14 mouse cellular contexts compared by ENCODE assay signal in the genomic region with DNA sequence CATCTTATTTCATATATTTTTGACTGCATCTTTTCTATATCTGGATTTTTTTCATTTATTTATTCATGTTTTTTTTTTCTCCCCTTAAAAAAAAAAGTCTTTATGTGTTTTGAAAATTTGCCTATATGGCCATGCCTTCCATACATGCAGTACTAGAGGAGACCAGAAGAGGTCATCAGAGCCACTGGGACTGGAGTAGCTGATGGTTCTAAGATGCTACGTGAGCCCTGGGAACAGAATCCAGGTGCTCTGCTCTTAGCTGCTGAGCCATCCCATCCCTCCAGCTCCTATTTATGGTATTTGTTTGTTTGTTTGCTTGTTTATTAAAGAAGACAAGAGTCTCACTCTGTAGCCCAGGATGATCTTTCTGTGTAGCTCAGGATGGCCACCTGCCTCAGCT. TPM values are rescaled to one million over a fixed set of nuclear protein-coding genes. Genes with fewer than 3 reads are reported as not detected.
DNase-seq lines count a peak whose midpoint lies in the region; ATAC-seq and TF ChIP-seq lines count a peak whose summit lies in the region.
"Had no signal": no experiment of that assay in that cellular context is flagged by ENCODE, and none has a peak within 500 bp of the region (broad histone marks: within the 10 kb centered on the region; RNA-seq: fewer than 3 reads in every experiment).

No protein-coding gene starts in this region.

- DNase-seq in heart, adult 2 months = no peak
- DNase-seq in heart, adult 18-20 months = no peak
- DNase-seq in lung, embryonic 14.5 days = peak; percentile 63
- DNase-seq in lung, postnatal 14 days = no peak
- peak; percentile 6 for DNase-seq in MEL (ENCODE audit: low read depth, low spot score)
- DNase-seq in retina, postnatal 1 day = peak; percentile 45
- DNase-seq in spleen, postnatal 36 days (ENCODE audit: low spot score in 2 of 2) = no peak
- DNase-seq in frontal cortex, postnatal 14 days (ENCODE audit: low spot score in 2 of 2) = no peak
- DNase-seq: adrenal gland, adult 8-10 months; cerebellum, adult 18-20 months; kidney, adult 11 months had no signal

- intact Hi-C loops in heart, adult 2 months (cut with DNase I) = no loop called here

- 61% methylated on average over 1 of the region's 1 CpGs for WGBS in heart, adult 2 months
- 43% methylated on average over 1 of the region's 1 CpGs for WGBS in lung, embryonic 14.5 days

- TF ChIP-seq RAD21 in MEL (IDR thresholded peaks at IDR 0.05; ENCODE audit: low read depth, low read length) = peak; percentile 14

- 0 out of 2 replicates have a peak, but pooled peaks cover 2% of the 10 kb centered on the region for H3K27me3 ChIP-seq in heart, adult 2 months (ENCODE audit: control insufficient read depth, insufficient read depth, low read length)
- H3K27me3 ChIP-seq in lung, embryonic 14.5 days (ENCODE audit: insufficient read depth, low read length) = no peaks in the 10 kb centered on the region
- H3K27me3 ChIP-seq in MEL (ENCODE audit: control insufficient read depth in 1 of 2, insufficient read depth in 2 of 2, low read length in 2 of 2) = no peaks in the 10 kb centered on the region

- TF ChIP-seq EP300 in heart, adult 2 months (IDR thresholded peaks at IDR 0.05; ENCODE audit: insufficient read depth, low read depth, low read length) = no peak
- TF ChIP-seq EP300 in MEL (IDR thresholded peaks at IDR 0.05; ENCODE audit: low read depth in 1 of 2, low read length in 2 of 2) = no peak

- no peak for ATAC-seq in lung, embryonic 14.5 days (ENCODE audit: insufficient read depth)

- no peak overlapping the region for H3K27ac ChIP-seq in heart, adult 2 months
- no peak overlapping the region for H3K27ac ChIP-seq in lung, embryonic 14.5 days (ENCODE audit: low read depth)
- no peak overlapping the region for H3K27ac ChIP-seq in MEL (ENCODE audit: control insufficient read depth, low read depth, low read length)
- H3K27ac ChIP-seq: heart, embryonic 15.5 days; liver, embryonic 15.5 days had no signal

- no peak overlapping the region for H3K4me2 ChIP-seq in lung, embryonic 14.5 days
- H3K4me2 ChIP-seq: heart, embryonic 15.5 days; liver, embryonic 15.5 days had no signal

- H3K9me3 ChIP-seq in lung, embryonic 14.5 days (ENCODE audit: low read depth, low read length) = peaks cover 5% of the 10 kb centered on the region; the same call in 1 of the 2 replicates
- H3K9me3 ChIP-seq in MEL (replicated peaks; ENCODE audit: insufficient read depth, low read length) = no peaks in the 10 kb centered on the region
- H3K9me3 ChIP-seq: heart, embryonic 15.5 days; liver, embryonic 15.5 days had no signal

- H3K9ac ChIP-seq in heart, adult 2 months (ENCODE audit: low read depth, low read length) = no peak overlapping the region
- H3K9ac ChIP-seq in lung, embryonic 14.5 days = no peak overlapping the region
- no peak overlapping the region for H3K9ac ChIP-seq in MEL (ENCODE audit: control insufficient read depth, low read depth, low read length, poor library complexity, severe bottlenecking)
- H3K9ac ChIP-seq: heart, embryonic 15.5 days; liver, embryonic 15.5 days had no signal

- TF ChIP-seq CTCF in heart, adult 2 months (IDR thresholded peaks at IDR 0.05) = peak; percentile 72
- peak; percentile 61 for TF ChIP-seq CTCF in lung, embryonic 14.5 days (IDR thresholded peaks at IDR 0.05; ENCODE audit: low read depth)
- peak in 1 of 3 experiments; percentile 18; a peak in 1 of 6 replicates for TF ChIP-seq CTCF in MEL (IDR thresholded peaks at IDR 0.05 in 2 of 3, conservative IDR thresholded peaks at IDR 0.05 in 1 of 3; ENCODE audit: control insufficient read depth in 1 of 3, insufficient read depth in 1 of 3, low read depth in 2 of 3, low read length in 3 of 3, poor library complexity in 1 of 3, severe bottlenecking in 1 of 3)

- no peaks in the 10 kb centered on the region for H3K79me2 ChIP-seq in heart, adult 2 months (replicated peaks; ENCODE audit: control insufficient read depth, insufficient read depth, low read length)
- H3K79me2 ChIP-seq in MEL (ENCODE audit: control insufficient read depth, insufficient read depth, low read length, poor library complexity) = no peaks in the 10 kb centered on the region

- no peaks in the 10 kb centered on the region for H3K36me3 ChIP-seq in heart, adult 2 months (ENCODE audit: control insufficient read depth, insufficient read depth, low read length)
- H3K36me3 ChIP-seq in lung, embryonic 14.5 days (ENCODE audit: insufficient read depth) = no peaks in the 10 kb centered on the region
- H3K36me3 ChIP-seq in MEL (ENCODE audit: control insufficient read depth in 1 of 2, insufficient read depth in 2 of 2, low read length in 2 of 2) = no peaks in the 10 kb centered on the region
- H3K36me3 ChIP-seq: G1E; heart, embryonic 15.5 days; liver, embryonic 15.5 days had no signal

- no peak overlapping the region for H3K4me3 ChIP-seq in heart, adult 2 months
- no peak overlapping the region for H3K4me3 ChIP-seq in lung, embryonic 14.5 days (ENCODE audit: low read depth, low read length)
- H3K4me3 ChIP-seq in MEL (ENCODE audit: control insufficient read depth in 1 of 2, insufficient read depth in 1 of 2, low read depth in 2 of 2, low read length in 2 of 2) = no peak overlapping the region
- H3K4me3 ChIP-seq: heart, embryonic 15.5 days; liver, embryonic 15.5 days had no signal

- no peak for TF ChIP-seq POLR2A in heart, adult 2 months (IDR thresholded peaks at IDR 0.05; ENCODE audit: insufficient read depth, low read depth, low read length)
- TF ChIP-seq POLR2A in MEL (IDR thresholded peaks at IDR 0.05; ENCODE audit: control insufficient read depth in 1 of 2, insufficient read depth in 1 of 2, low read depth in 1 of 2, low read length in 2 of 2, poor library complexity in 1 of 2) = no peak

- peaks cover 2% of the 10 kb centered on the region; the same call in 1 of the 2 replicates for H3K4me1 ChIP-seq in heart, adult 2 months (ENCODE audit: control insufficient read depth, insufficient read depth, low read length)
- no peaks in the 10 kb centered on the region for H3K4me1 ChIP-seq in lung, embryonic 14.5 days (ENCODE audit: insufficient read depth)
- H3K4me1 ChIP-seq in MEL (ENCODE audit: control insufficient read depth in 1 of 2, insufficient read depth in 2 of 2, low read length in 2 of 2) = no peaks in the 10 kb centered on the region
- H3K4me1 ChIP-seq: heart, embryonic 15.5 days; liver, embryonic 15.5 days had no signal

TF ChIP-seq in MEL, 35 proteins besides CTCF, POLR2A, EP300 and RAD21:
- TF ChIP-seq SMC3 (IDR thresholded peaks at IDR 0.05; ENCODE audit: low read depth, low read length) = peak; percentile 34
- no peak for TF ChIP-seq ELF1 (IDR thresholded peaks at IDR 0.05; ENCODE audit: low read depth, low read length)
TF ChIP-seq in MEL: peak in this region for 1.

RNA-seq across cellular contexts. Expression of a gene that starts 8.9 kb away (rescaled TPM):
- total RNA-seq in heart, adult 2 months (2021) = under 1 TPM; 0.36 to 0.47 TPM
- polyA plus RNA-seq in heart, adult 2 months (2012; rRNA removed) = 0.20 and 0.41 TPM in 2 replicates
- total RNA-seq in heart, adult 18-20 months (2021) = under 1 TPM; 0.49 to 0.67 TPM
- polyA plus RNA-seq in lung, embryonic 14.5 days (2014; fragmentation: Nextera tagmentation; extraction: Ambion mirVana) = not detected in 2 replicates
- total RNA-seq in MEL (2012; rRNA removed) = not detected in 2 replicates
- not detected for polyA plus RNA-seq in MEL (2012; ENCODE audit: insufficient read depth in 1 of 2, insufficient read length in 2 of 2, low read depth in 1 of 2, low replicate concordance in 2 of 2, missing spikeins in 1 of 2)
- polyA plus RNA-seq: G1E had no signal

Comparison
In these comparisons a context has a peak if more than half of its experiments do, and no peak if none do; other contexts are left out.
1. DNase-seq: peak in lung, embryonic 14.5 days (single experiment), MEL (single experiment) and retina, postnatal 1 day (single experiment); none in heart, adult 2 months (0 of 2), heart, adult 18-20 months (0 of 2), lung, postnatal 14 days (single experiment), spleen, postnatal 36 days (0 of 2) and frontal cortex, postnatal 14 days (0 of 2).